Mouse (Mus musculus) ovary, postnatal 36 days (tissue): ENCODE results near the gene Tbk1.

Experiments used
- DNase-seq: peaks from one replicate; pipeline ENCODE4 v3.0.0; 2022; ENCODE audit warnings: low spot score, mixed read lengths

The Tbk1 gene

DNA sequence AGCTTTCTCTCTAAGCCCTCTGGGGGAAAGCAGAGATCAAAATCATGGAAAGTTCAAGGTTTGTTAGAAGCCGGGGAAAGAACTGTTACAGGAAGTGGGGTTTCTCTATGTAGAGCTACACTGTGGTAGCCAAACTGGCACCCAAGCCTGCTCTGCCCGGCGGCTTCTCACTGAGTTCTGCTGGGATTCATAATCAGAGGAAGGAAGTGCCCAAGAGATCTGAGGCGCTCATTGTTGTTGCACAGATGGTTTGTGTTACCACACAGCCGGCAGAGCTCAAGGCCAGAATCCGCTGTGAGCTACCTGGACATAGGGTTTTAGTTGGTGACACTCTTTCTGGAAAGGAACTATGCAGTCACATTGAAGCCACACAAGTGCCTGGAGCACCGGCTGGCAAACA lies 88.6 kb downstream of the Tbk1 start:
- no peak for DNase-seq

DNA sequence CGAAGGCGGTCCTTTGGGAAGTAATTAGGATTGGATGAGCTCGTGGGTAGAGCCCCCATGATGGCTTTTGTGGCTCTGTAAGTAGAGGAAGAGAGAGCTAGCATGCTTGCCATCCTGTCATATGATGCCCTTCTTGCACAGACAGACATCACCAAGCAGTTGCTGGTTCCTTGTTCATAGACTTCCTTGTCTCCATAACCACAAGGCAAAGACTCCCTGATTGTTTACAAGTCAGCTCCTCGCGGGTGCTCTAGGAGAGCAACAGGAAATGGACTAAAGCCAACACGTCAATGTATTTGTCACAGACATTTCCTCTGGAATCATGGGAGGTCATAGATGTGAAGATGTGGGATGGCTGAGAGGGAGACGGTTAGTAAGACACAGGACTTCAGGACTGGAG lies 90.0 kb downstream of the Tbk1 start:
- DNase-seq: no peak
